Mouse (Mus musculus) testis, adult 2 months (tissue): Measurements from ENCODE around the gene Kdm6b.

Source experiments
- CTCF ChIP-seq: fragments of 200-500 bp; IDR thresholded peaks from 2 replicates; pipeline ENCODE4 v1.5.1; 2012; ENCODE audit warnings: low read depth, mild to moderate bottlenecking, inconsistent platforms, low read length, moderate library complexity; ENCODE audit not compliant: control insufficient read depth, insufficient read depth, insufficient replicate concordance
- POLR2A ChIP-seq: fragments of 200-500 bp; IDR thresholded peaks from 2 replicates; pipeline ENCODE4 v1.6.1; 2012; ENCODE audit warnings: low read depth, mild to moderate bottlenecking, inconsistent platforms, low read length, moderate library complexity; ENCODE audit not compliant: control insufficient read depth

- TF ChIP-seq CTCF (no peak), POLR2A (no peak)
These were observed 5.8 kb downstream of the Kdm6b start for GRCm38 (mm10) chr11:69407724-69408004.
